Mouse (Mus musculus) forebrain, postnatal 0 days (tissue): ENCODE measurements around the gene Gm10409. TPM values are rescaled to one million over a fixed set of nuclear protein-coding genes. Genes with fewer than 3 reads are reported as not detected.
"Not testable (repeated sequence)": the region's sequence is repeated elsewhere in the genome, so short reads cannot be mapped to it uniquely, and the experiment has no call there.

ENCODE experiments used
- ATAC-seq: fragments of 200-750 bp; cut with Nextera tagmentation; 2 replicates; pipeline ENCODE4 v1.8.0; 2017; ENCODE audit warnings: mild to moderate bottlenecking, moderate library complexity
- DNase-seq: peaks from one replicate; pipeline ENCODE4 v3.0.0-alpha.2; 2015
- H3K27ac ChIP-seq: fragments of 300-500 bp; sonication (generic); 2 replicates; pipeline ENCODE4 v1.5.1; 2014; ENCODE audit warnings: low read depth, mild to moderate bottlenecking, antibody characterized with exemption, low read length, moderate library complexity, mixed read lengths
- H3K27me3 ChIP-seq: fragments of 300-500 bp; sonication (generic); 2 replicates; pipeline ENCODE4 v1.6.1; 2014; ENCODE audit warnings: mild to moderate bottlenecking, low read length, mixed read lengths; ENCODE audit not compliant: insufficient read depth
- H3K36me3 ChIP-seq: fragments of 300-500 bp; sonication (generic); 2 replicates; pipeline ENCODE4 v1.6.1; 2014; ENCODE audit warnings: mild to moderate bottlenecking, moderate library complexity; ENCODE audit not compliant: insufficient read depth
- H3K4me1 ChIP-seq: fragments of 300-500 bp; sonication (generic); 2 replicates; pipeline ENCODE4 v1.6.1; 2014; ENCODE audit warnings: antibody characterized with exemption; ENCODE audit not compliant: insufficient read depth
- H3K4me2 ChIP-seq: fragments of 300-500 bp; sonication (generic); 2 replicates; pipeline ENCODE4 v1.6.1; 2014; ENCODE audit warnings: low read depth, mild to moderate bottlenecking, moderate library complexity
- H3K4me3 ChIP-seq: fragments of 300-500 bp; sonication (generic); 2 replicates; pipeline ENCODE4 v1.5.1; 2014; ENCODE audit warnings: low read depth, low read length, mixed read lengths
- H3K9ac ChIP-seq: fragments of 300-500 bp; sonication (generic); 2 replicates; pipeline ENCODE4 v1.6.1; 2014; ENCODE audit warnings: mild to moderate bottlenecking
- H3K9me3 ChIP-seq: fragments of 300-500 bp; sonication (generic); 2 replicates; pipeline ENCODE4 v1.6.1; 2016; ENCODE audit warnings: low read length
- WGBS: fragments of 180-500 bp; shearing (Covaris S2); extraction: QIAGEN DNeasy Blood & Tissue Kit; methylation state at CpG from one replicate; pipeline ENCODE4 v1.1.7; 2014; 5-methylcytosine and 5-hydroxymethylcytosine counted together
- polyA plus RNA-seq: library from polyadenylated mRNA; unstranded; fragments of >200 nt; fragmentation: Nextera tagmentation; extraction: Ambion mirVana; gene quantifications from 2 replicates; pipeline ENCODE4 v1.2.1, GENCODE M21; 2015
- total RNA-seq: library from RNA; depleted of rRNA; stranded (reverse); fragments of >200 nt; gene quantifications from 2 replicates; pipeline ENCODE4 v1.2.3, GENCODE M21; 2014; rRNA removed

Gm10409 gene
- total RNA-seq = 9.5 and 9.6 TPM in 2 replicates
- 22.7 and 23.8 TPM in 2 replicates for polyA plus RNA-seq

DNA sequence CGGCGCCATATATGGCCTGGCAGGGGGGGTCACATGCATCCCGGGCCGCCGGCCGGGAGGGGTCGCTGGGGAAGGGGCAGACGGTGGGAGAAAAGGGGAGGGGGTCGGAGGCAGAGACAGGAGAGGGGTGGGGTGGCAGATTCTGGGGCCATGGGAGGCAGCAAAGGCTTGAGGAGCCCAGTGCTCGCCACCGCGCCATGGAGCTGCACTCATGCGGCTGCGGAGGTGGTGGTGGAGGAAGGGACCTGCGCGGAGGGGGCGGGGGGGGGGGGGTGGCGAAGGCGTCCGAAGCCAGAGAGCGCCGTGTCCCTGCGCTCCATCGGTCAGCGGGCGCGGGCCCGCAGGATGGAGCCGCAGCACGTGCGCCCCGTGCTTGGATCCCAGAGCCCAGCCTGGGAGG lies at the start of gene Gm10409:
Gm10409 (plus strand) TSS at position 301 of the 400 bp plus-strand sequence.
- ATAC-seq, H3K36me3 ChIP-seq, DNase-seq, H3K9me3 ChIP-seq, H3K4me2 ChIP-seq, H3K4me3 ChIP-seq, H3K4me1 ChIP-seq, H3K27ac ChIP-seq, H3K9ac ChIP-seq, H3K27me3 ChIP-seq: not testable (repeated sequence)
- no CpG with 5 or more reads among the region's 32 CpGs for WGBS

- not testable (repeated sequence) for H3K4me1 ChIP-seq, H3K4me2 ChIP-seq, ATAC-seq, H3K27ac ChIP-seq, H3K9me3 ChIP-seq, DNase-seq, H3K36me3 ChIP-seq, H3K27me3 ChIP-seq, H3K9ac ChIP-seq, H3K4me3 ChIP-seq
- no CpG with 5 or more reads among the region's 2 CpGs for WGBS
Measured at GRCm38 (mm10) chr14:3394793-3395192, 17.6 kb upstream of the Gm10409 start, which contains the start of gene Gm10413. Gene Gm10413, plus strand, starts transcription at chr14:3395093.

DNA sequence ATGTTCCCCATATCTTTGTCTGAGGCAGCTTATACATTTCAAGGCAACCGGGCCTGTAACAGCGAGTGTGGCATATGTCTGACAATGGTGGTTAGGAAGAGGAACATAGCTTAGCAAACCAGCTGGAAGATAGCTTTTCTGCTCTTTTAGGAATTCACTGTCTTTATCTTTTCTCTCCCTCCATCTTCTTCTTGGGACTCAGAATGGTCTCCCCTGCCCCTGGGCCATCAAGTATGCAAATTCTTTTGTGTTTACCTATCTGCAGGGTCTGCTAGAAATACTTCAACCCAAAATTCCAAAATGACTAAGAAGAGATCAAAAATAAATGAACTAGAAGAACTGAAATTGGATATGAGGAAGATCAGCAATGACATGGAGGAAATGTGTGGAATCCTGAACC lies 15.4 kb downstream of the Gm10409 start, which contains the start of gene Gm3005:
Gm3005 (plus strand) TSS at position 301 of the 400 bp plus-strand sequence.
- H3K9ac ChIP-seq, H3K4me2 ChIP-seq, H3K4me1 ChIP-seq, H3K27me3 ChIP-seq, H3K9me3 ChIP-seq, H3K27ac ChIP-seq, H3K4me3 ChIP-seq, ATAC-seq, H3K36me3 ChIP-seq, DNase-seq: not testable (repeated sequence)
- WGBS = no CpG with 5 or more reads among the region's 2 CpGs

- not testable (repeated sequence) for DNase-seq, H3K4me1 ChIP-seq, ATAC-seq, H3K9me3 ChIP-seq, H3K4me2 ChIP-seq, H3K27me3 ChIP-seq, H3K27ac ChIP-seq, H3K36me3 ChIP-seq, H3K4me3 ChIP-seq, H3K9ac ChIP-seq
- no CpG with 5 or more reads among the region's 3 CpGs for WGBS
Measured at GRCm38 (mm10) chr14:3449079-3449478, 36.7 kb downstream of the Gm10409 start, which contains the start of gene Gm10408. Gene Gm10408, plus strand, starts transcription at chr14:3449379.

Other genes starting within 250 kb of the Gm10409 start
- 0.14 TPM in 1 of 2 replicates, not detected in the other for gene Gm5795, start 224.4 kb upstream of the Gm10409 start, total RNA-seq
- 0.15 TPM in 1 of 2 replicates, not detected in the other for gene Gm5795, start 224.4 kb upstream of the Gm10409 start, polyA plus RNA-seq
- gene D830030K20Rik, start 204.1 kb upstream of the Gm10409 start, total RNA-seq = 13.0 and 22.5 TPM in 2 replicates
- 23.3 and 27.9 TPM in 2 replicates for gene D830030K20Rik, start 204.1 kb upstream of the Gm10409 start, polyA plus RNA-seq
- 0.24 and 0.54 TPM in 2 replicates for gene Gm2956, start 80.0 kb upstream of the Gm10409 start, total RNA-seq
- gene Gm2956, start 80.0 kb upstream of the Gm10409 start, polyA plus RNA-seq = 0.43 TPM in 1 of 2 replicates, not detected in the other
- gene Gm10413, start 17.5 kb upstream of the Gm10409 start, total RNA-seq = not detected in 2 replicates
- gene Gm10413, start 17.5 kb upstream of the Gm10409 start, polyA plus RNA-seq = not detected in 2 replicates
- gene Gm3005, start 15.5 kb downstream of the Gm10409 start, total RNA-seq = 7.5 and 11.7 TPM in 2 replicates
- gene Gm3005, start 15.5 kb downstream of the Gm10409 start, polyA plus RNA-seq = 12.8 and 13.6 TPM in 2 replicates
- gene Gm10408, start 36.8 kb downstream of the Gm10409 start, total RNA-seq = 0.52 TPM in 1 of 2 replicates, not detected in the other
- not detected in 2 replicates for gene Gm10408, start 36.8 kb downstream of the Gm10409 start, polyA plus RNA-seq
- gene Gm3012, start 221.9 kb downstream of the Gm10409 start, total RNA-seq = not detected in 2 replicates
- not detected in 2 replicates for gene Gm3012, start 221.9 kb downstream of the Gm10409 start, polyA plus RNA-seq
- gene Gm3020, start 239.4 kb downstream of the Gm10409 start, total RNA-seq = 9.5 and 9.6 TPM in 2 replicates
- 22.7 and 23.8 TPM in 2 replicates for gene Gm3020, start 239.4 kb downstream of the Gm10409 start, polyA plus RNA-seq